Mouse (Mus musculus) ovary, adult 18-20 months (tissue): ENCODE results near the gene Dennd2c.
"Not testable (repeated sequence)": the region's sequence is repeated elsewhere in the genome, so short reads cannot be mapped to it uniquely, and the experiment has no call there.

Source experiments
- DNase-seq: peaks from one replicate; pipeline ENCODE4 v3.0.0; 2022; ENCODE audit warnings: low spot score, mixed read lengths

The Dennd2c gene

DNA sequence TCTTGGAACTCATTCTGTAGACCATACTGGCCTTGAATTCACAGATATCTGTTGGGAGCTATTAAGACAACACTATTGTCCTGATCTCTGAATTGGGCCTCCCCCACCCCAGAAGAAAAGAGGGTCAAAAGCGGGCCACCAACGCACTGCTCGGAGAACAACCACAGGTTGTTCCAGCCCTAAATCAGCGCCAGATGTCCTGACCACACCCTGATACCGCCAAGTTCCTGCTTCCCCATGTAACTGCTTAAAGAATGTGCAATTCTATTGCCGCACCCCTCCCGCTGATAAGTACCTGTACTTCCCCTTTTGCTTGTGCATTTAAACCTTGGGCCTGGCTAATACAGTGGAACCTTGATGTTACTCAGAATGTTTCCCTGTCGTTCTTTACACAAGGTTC lies 113.0 kb downstream of the Dennd2c start:
- not testable (repeated sequence) for DNase-seq
